Mouse (Mus musculus): ENCODE results near the gene Uri1.

DNA sequence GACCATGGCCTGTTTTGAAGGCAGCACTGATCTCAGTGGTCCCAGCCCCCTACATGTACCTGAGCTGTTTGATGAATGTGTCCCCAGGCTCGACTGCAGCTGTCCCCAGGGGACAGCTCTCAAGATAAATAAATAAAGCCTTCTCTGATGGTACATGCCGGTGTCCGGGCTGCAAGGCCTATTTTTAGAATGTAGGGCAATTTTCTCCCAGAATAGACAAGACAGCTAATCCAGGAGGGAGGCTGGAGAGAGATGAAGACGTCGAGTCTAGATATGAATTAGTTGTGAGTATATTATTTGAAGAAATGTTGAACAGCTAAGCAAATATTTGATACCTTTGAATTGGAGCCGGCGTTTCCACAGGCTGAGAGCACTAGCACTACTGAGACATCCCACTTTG is 35.7 kb upstream of the Uri1 start:
- TF ChIP-seq CTCF (IDR thresholded peaks at IDR 0.05; ENCODE audit: low read depth, low read length), result no peak
- no peak for TF ChIP-seq POLR2A (IDR thresholded peaks at IDR 0.05; ENCODE audit: borderline replicate concordance, low read depth, low read length)

All from bone marrow macrophage, adult 2 months (primary cell).